Mouse (Mus musculus) kidney, embryonic 15.5 days (tissue): ENCODE measurements around the gene Itk. TPM values are rescaled to one million over a fixed set of nuclear protein-coding genes. Genes with fewer than 3 reads are reported as not detected.

Source experiments
- ATAC-seq: fragments of 200-750 bp; cut with Nextera tagmentation; replicated peaks from 2 replicates; pipeline ENCODE4 v1.8.0; 2017; ENCODE audit warnings: moderate TSS enrichment; ENCODE audit not compliant: low FRiP score
- H3K27ac ChIP-seq: fragments of 300-500 bp; sonication (generic); 2 replicates; pipeline ENCODE4 v1.5.1; 2015; ENCODE audit warnings: mild to moderate bottlenecking, inconsistent platforms
- H3K27me3 ChIP-seq: fragments of 300-500 bp; sonication (generic); 2 replicates; pipeline ENCODE4 v1.6.1; 2015; ENCODE audit warnings: inconsistent platforms
- H3K36me3 ChIP-seq: fragments of 300-500 bp; sonication (generic); 2 replicates; pipeline ENCODE4 v1.6.1; 2015; ENCODE audit warnings: inconsistent platforms
- H3K4me1 ChIP-seq: fragments of 300-500 bp; sonication (generic); 2 replicates; pipeline ENCODE4 v1.6.1; 2015; ENCODE audit warnings: inconsistent platforms
- H3K4me2 ChIP-seq: fragments of 300-500 bp; sonication (generic); 2 replicates; pipeline ENCODE4 v1.6.1; 2015; ENCODE audit warnings: moderate library complexity, mild to moderate bottlenecking, inconsistent platforms
- H3K4me3 ChIP-seq: fragments of 300-500 bp; sonication (generic); replicated peaks from 2 replicates; pipeline ENCODE4 v1.5.1; 2015; ENCODE audit warnings: mild to moderate bottlenecking, inconsistent platforms
- H3K9ac ChIP-seq: fragments of 300-500 bp; sonication (generic); 2 replicates; pipeline ENCODE4 v1.6.1; 2015; ENCODE audit warnings: mild to moderate bottlenecking, inconsistent platforms
- H3K9me3 ChIP-seq: fragments of 300-500 bp; sonication (generic); replicated peaks from 2 replicates; pipeline ENCODE4 v1.6.1; 2016; ENCODE audit warnings: inconsistent platforms
- WGBS: fragments of 180-500 bp; shearing (Covaris S2); methylation state at CpG from one replicate; pipeline ENCODE4 v1.1.7; 2015; ENCODE audit warnings: mixed read lengths; 5-methylcytosine and 5-hydroxymethylcytosine counted together
- polyA plus RNA-seq: library from polyadenylated mRNA; unstranded; fragments of >200 nt; fragmentation: Nextera tagmentation; extraction: Ambion mirVana; gene quantifications from 2 replicates; pipeline ENCODE4 v1.2.1, GENCODE M21; 2015

The Itk gene
- polyA plus RNA-seq, 1 experiment from 2014 or later: 0.18 TPM

- Histone ChIP-seq H3K9me3 (no peaks in the 10 kb centered on the region), H3K27ac (no peak overlapping the region), H3K4me3 (no peak overlapping the region), H3K36me3 (no peaks in the 10 kb centered on the region), H3K27me3 (0 out of 2 replicates have a peak, but pooled peaks cover 6% of the 10 kb centered on the region), H3K4me1 (peaks cover 1% of the 10 kb centered on the region), H3K4me2 (no peak overlapping the region), H3K9ac (no peak overlapping the region)
- 39% methylated on average over 10 of the region's 10 CpGs for WGBS
- no peak for ATAC-seq
Measured at GRCm38 (mm10) chr11:46406721-46407120, 17.4 kb upstream of the Itk start.

- 85% methylated on average over 16 of the region's 16 CpGs for WGBS
- Histone ChIP-seq H3K4me1 (peaks cover 4% of the 10 kb centered on the region), H3K9me3 (no peaks in the 10 kb centered on the region), H3K9ac (no peak overlapping the region), H3K4me2 (no peak overlapping the region), H3K4me3 (no peak overlapping the region), H3K27ac (no peak overlapping the region), H3K36me3 (no peaks in the 10 kb centered on the region), H3K27me3 (0 out of 2 replicates have a peak, but pooled peaks cover 6% of the 10 kb centered on the region)
- no peak for ATAC-seq
Measured at GRCm38 (mm10) chr11:46404986-46405385, 15.7 kb upstream of the Itk start.

GRCm38 (mm10) chr11:46401555-46401954 lies 12.2 kb upstream of the Itk start:
- Histone ChIP-seq H3K4me2 (no peak overlapping the region), H3K4me3 (no peak overlapping the region), H3K4me1 (peaks cover 4% of the 10 kb centered on the region), H3K27me3 (0 out of 2 replicates have a peak, but pooled peaks cover 3% of the 10 kb centered on the region), H3K9me3 (no peaks in the 10 kb centered on the region), H3K9ac (no peak overlapping the region), H3K27ac (peak overlapping the region; percentile 59; the same call in 1 of the 2 replicates), H3K36me3 (no peaks in the 10 kb centered on the region)
- WGBS: 72% methylated on average over 12 of the region's 12 CpGs
- no peak; the same call in 1 of the 2 replicates for ATAC-seq

- Histone ChIP-seq H3K4me1 (peaks cover 6% of the 10 kb centered on the region), H3K27ac (no peak overlapping the region), H3K4me3 (no peak overlapping the region), H3K9ac (no peak overlapping the region), H3K27me3 (no peaks in the 10 kb centered on the region), H3K4me2 (no peak overlapping the region), H3K36me3 (no peaks in the 10 kb centered on the region), H3K9me3 (no peaks in the 10 kb centered on the region)
- WGBS: 77% methylated on average over 5 of the region's 5 CpGs
- no peak for ATAC-seq
Measured at GRCm38 (mm10) chr11:46398933-46399383, 9.6 kb upstream of the Itk start.

- Histone ChIP-seq H3K9ac (no peak overlapping the region), H3K4me3 (no peak overlapping the region), H3K36me3 (no peaks in the 10 kb centered on the region), H3K27me3 (no peaks in the 10 kb centered on the region), H3K4me1 (peaks cover 6% of the 10 kb centered on the region), H3K27ac (no peak overlapping the region), H3K9me3 (no peaks in the 10 kb centered on the region), H3K4me2 (no peak overlapping the region)
- ATAC-seq: no peak
- WGBS: 84% methylated on average over 4 of the region's 4 CpGs
Measured at GRCm38 (mm10) chr11:46398473-46398872, 9.2 kb upstream of the Itk start.

GRCm38 (mm10) chr11:46397900-46398299 lies 8.6 kb upstream of the Itk start:
- Histone ChIP-seq H3K4me2 (no peak overlapping the region), H3K27me3 (no peaks in the 10 kb centered on the region), H3K4me3 (no peak overlapping the region), H3K9ac (no peak overlapping the region), H3K36me3 (no peaks in the 10 kb centered on the region), H3K4me1 (peaks cover 6% of the 10 kb centered on the region), H3K9me3 (no peaks in the 10 kb centered on the region), H3K27ac (no peak overlapping the region)
- 54% methylated on average over 2 of the region's 2 CpGs for WGBS
- ATAC-seq: no peak

- WGBS: 73% methylated on average over 4 of the region's 4 CpGs
- peaks cover 6% of the 10 kb centered on the region for H3K4me1 ChIP-seq
- H3K9ac ChIP-seq: no peak overlapping the region
- no peak for ATAC-seq
- H3K4me3 ChIP-seq: no peak overlapping the region
- no peaks in the 10 kb centered on the region for H3K27me3 ChIP-seq
- no peaks in the 10 kb centered on the region for H3K9me3 ChIP-seq
- H3K36me3 ChIP-seq: no peaks in the 10 kb centered on the region
- no peak overlapping the region for H3K4me2 ChIP-seq
- no peak overlapping the region for H3K27ac ChIP-seq
Measured at GRCm38 (mm10) chr11:46396860-46397179, 7.5 kb upstream of the Itk start.

GRCm38 (mm10) chr11:46396167-46396859 lies 7.0 kb upstream of the Itk start, which contains the start of gene Fam71b:
Gene Fam71b, plus strand, starts transcription at chr11:46396559.
- Histone ChIP-seq H3K27ac (no peak within 1 kb of the TSS), H3K4me3 (no peak within 1 kb of the TSS), H3K36me3 (no peaks in the 10 kb centered on the region), H3K4me2 (no peak within 1 kb of the TSS), H3K9me3 (no peaks in the 10 kb centered on the region), H3K27me3 (no peaks in the 10 kb centered on the region), H3K4me1 (0 out of 2 replicates have a peak, but pooled peaks cover 2% of the 10 kb centered on the region), H3K9ac (no peak within 1 kb of the TSS)
- ATAC-seq: no peak
- 80% methylated on average over 13 of the region's 13 CpGs for WGBS

GRCm38 (mm10) chr11:46395698-46396097 lies 6.4 kb upstream of the Itk start:
- WGBS: 94% methylated on average over 2 of the region's 2 CpGs
- Histone ChIP-seq H3K4me3 (no peak overlapping the region), H3K9ac (no peak overlapping the region), H3K9me3 (no peaks in the 10 kb centered on the region), H3K27me3 (no peaks in the 10 kb centered on the region), H3K27ac (no peak overlapping the region), H3K36me3 (no peaks in the 10 kb centered on the region), H3K4me1 (0 out of 2 replicates have a peak, but pooled peaks cover 2% of the 10 kb centered on the region), H3K4me2 (no peak overlapping the region)
- ATAC-seq: no peak

GRCm38 (mm10) chr11:46395088-46395487 lies 5.8 kb upstream of the Itk start:
- Histone ChIP-seq H3K4me2 (no peak overlapping the region), H3K27me3 (no peaks in the 10 kb centered on the region), H3K9me3 (no peaks in the 10 kb centered on the region), H3K36me3 (no peaks in the 10 kb centered on the region), H3K4me3 (no peak overlapping the region), H3K4me1 (0 out of 2 replicates have a peak, but pooled peaks cover 2% of the 10 kb centered on the region), H3K9ac (no peak overlapping the region), H3K27ac (no peak overlapping the region)
- 82% methylated on average over 2 of the region's 2 CpGs for WGBS
- ATAC-seq: no peak

GRCm38 (mm10) chr11:46393413-46393812 lies 4.1 kb upstream of the Itk start:
- no peak overlapping the region for H3K27ac ChIP-seq
- 83% methylated on average over 4 of the region's 4 CpGs for WGBS
- no peak for ATAC-seq

GRCm38 (mm10) chr11:46392890-46393289 lies 3.6 kb upstream of the Itk start:
- H3K9ac ChIP-seq: no peak overlapping the region
- no peaks in the 10 kb centered on the region for H3K36me3 ChIP-seq
- 0 out of 2 replicates have a peak, but pooled peaks cover 2% of the 10 kb centered on the region for H3K4me1 ChIP-seq
- no peaks in the 10 kb centered on the region for H3K9me3 ChIP-seq
- H3K27ac ChIP-seq: no peak overlapping the region
- H3K4me2 ChIP-seq: no peak overlapping the region
- no peak overlapping the region for H3K4me3 ChIP-seq
- no peak for ATAC-seq
- WGBS: 70% methylated on average over 7 of the region's 7 CpGs
- no peaks in the 10 kb centered on the region for H3K27me3 ChIP-seq

More at GRCm38 (mm10) chr11:46393413-46393812, 4.1 kb upstream of the Itk start:
- no peak overlapping the region for H3K4me3 ChIP-seq
- no peak overlapping the region for H3K9ac ChIP-seq
- H3K9me3 ChIP-seq: no peaks in the 10 kb centered on the region
- H3K36me3 ChIP-seq: no peaks in the 10 kb centered on the region
- H3K4me2 ChIP-seq: no peak overlapping the region
- H3K27me3 ChIP-seq: no peaks in the 10 kb centered on the region
- H3K4me1 ChIP-seq: 0 out of 2 replicates have a peak, but pooled peaks cover 2% of the 10 kb centered on the region
